Mouse (Mus musculus) lung, embryonic 14.5 days (tissue): ENCODE measurements at regions not wholly inside any gene's neighbourhood (a gene's known extent, or its start where the extent isn't known, plus 50 kb on each side); places are given as distances from the start of the nearest gene placed in this dataset.

Source experiments
- ATAC-seq: fragments of 200-750 bp; cut with Nextera tagmentation; 2 replicates; pipeline ENCODE4 v1.8.0; 2017; ENCODE audit warnings: mild to moderate bottlenecking, moderate TSS enrichment, moderate library complexity; ENCODE audit not compliant: insufficient read depth
- DNase-seq: peaks from one replicate; pipeline ENCODE4 v3.0.0-alpha.2; 2015
- H3K27ac ChIP-seq: fragments of 300-500 bp; sonication (generic); 2 replicates; pipeline ENCODE4 v1.5.1; 2014; ENCODE audit warnings: low read depth, mild to moderate bottlenecking, moderate library complexity
- H3K27me3 ChIP-seq: fragments of 300-500 bp; sonication (generic); 2 replicates; pipeline ENCODE4 v1.6.1; 2014; ENCODE audit warnings: low read length, control low read depth; ENCODE audit not compliant: insufficient read depth
- H3K36me3 ChIP-seq: fragments of 300-500 bp; sonication (generic); 2 replicates; pipeline ENCODE4 v1.6.1; 2014; ENCODE audit warnings: control low read depth; ENCODE audit not compliant: insufficient read depth
- H3K4me1 ChIP-seq: fragments of 300-500 bp; sonication (generic); 2 replicates; pipeline ENCODE4 v1.6.1; 2014; ENCODE audit warnings: antibody characterized with exemption, control low read depth; ENCODE audit not compliant: insufficient read depth
- H3K4me2 ChIP-seq: fragments of 300-500 bp; sonication (generic); 2 replicates; pipeline ENCODE4 v1.6.1; 2014; ENCODE audit warnings: mild to moderate bottlenecking
- H3K4me3 ChIP-seq: fragments of 300-500 bp; sonication (generic); 2 replicates; pipeline ENCODE4 v1.5.1; 2014; ENCODE audit warnings: low read depth, low read length
- H3K9ac ChIP-seq: fragments of 300-500 bp; sonication (generic); 2 replicates; pipeline ENCODE4 v1.6.1; 2014
- H3K9me3 ChIP-seq: fragments of 300-500 bp; sonication (generic); 2 replicates; pipeline ENCODE4 v1.6.1; 2016; ENCODE audit warnings: low read depth, low read length, control low read depth
- CTCF ChIP-seq: IDR thresholded peaks from 2 replicates; pipeline ENCODE4 v1.5.1; 2016; ENCODE audit warnings: antibody characterized with exemption, low read depth
- WGBS: fragments of 180-500 bp; shearing (Covaris S2); extraction: QIAGEN DNeasy Blood & Tissue Kit; methylation state at CpG from one replicate; pipeline ENCODE4 v1.1.7; 2014; 5-methylcytosine and 5-hydroxymethylcytosine counted together

DNA sequence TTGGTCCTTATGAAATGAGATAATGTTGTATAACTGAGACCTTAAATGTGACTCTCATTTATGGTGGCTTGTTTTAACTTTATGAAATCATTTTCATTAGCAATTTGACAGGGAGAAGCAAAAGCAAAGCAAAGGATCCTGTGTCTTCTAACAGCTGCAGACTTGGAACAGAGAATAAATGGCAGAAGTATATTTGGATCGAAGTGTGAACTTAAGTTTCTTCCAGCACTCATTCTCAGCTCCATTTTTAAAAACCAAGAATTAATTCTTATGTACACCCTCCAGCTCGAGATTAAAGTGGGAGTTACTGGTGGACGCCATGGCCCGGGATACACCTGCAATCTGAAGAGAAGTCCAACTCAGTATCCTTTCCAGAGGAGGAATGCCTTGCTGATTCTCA lies 1026.0 kb upstream of the Gm7489 start:
- Histone ChIP-seq H3K4me2 (no peak overlapping the region), H3K36me3 (no peaks in the 10 kb centered on the region), H3K9ac (no peak overlapping the region), H3K27me3 (no peaks in the 10 kb centered on the region), H3K27ac (no peak overlapping the region), H3K4me3 (no peak overlapping the region), H3K4me1 (no peaks in the 10 kb centered on the region), H3K9me3 (no peaks in the 10 kb centered on the region)
- DNase-seq = no peak
- no peak for ATAC-seq
- no peak for TF ChIP-seq CTCF
- WGBS = 80% methylated on average over 4 of the region's 4 CpGs

DNA sequence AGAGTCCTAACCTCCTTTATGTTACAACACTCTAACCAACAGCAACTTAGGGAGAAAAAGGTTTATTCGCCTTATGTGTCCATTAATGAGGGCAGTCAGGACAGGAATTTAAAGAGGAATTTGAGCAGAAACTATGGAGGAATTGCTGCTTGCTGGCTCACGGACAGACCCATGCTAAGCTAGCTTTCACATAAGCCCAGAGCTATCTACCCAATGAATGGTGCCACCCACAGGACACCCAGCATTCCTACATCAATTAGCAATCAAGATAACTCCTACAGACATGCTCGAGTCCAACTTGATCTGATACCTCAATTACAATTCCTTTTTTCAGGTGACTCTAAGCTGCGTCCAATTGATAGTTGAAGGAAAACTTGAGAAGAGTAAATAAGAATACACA lies 1021.2 kb upstream of the Gm7489 start:
- Histone ChIP-seq H3K27ac (no peak overlapping the region), H3K4me2 (no peak overlapping the region), H3K27me3 (no peaks in the 10 kb centered on the region), H3K9ac (no peak overlapping the region), H3K9me3 (no peaks in the 10 kb centered on the region), H3K4me3 (no peak overlapping the region), H3K36me3 (no peaks in the 10 kb centered on the region), H3K4me1 (no peaks in the 10 kb centered on the region)
- WGBS = 86% methylated on average over 4 of the region's 4 CpGs
- peak; percentile 13; the same call in 1 of the 2 replicates for TF ChIP-seq CTCF
- DNase-seq (no peak), ATAC-seq (no peak)

DNA sequence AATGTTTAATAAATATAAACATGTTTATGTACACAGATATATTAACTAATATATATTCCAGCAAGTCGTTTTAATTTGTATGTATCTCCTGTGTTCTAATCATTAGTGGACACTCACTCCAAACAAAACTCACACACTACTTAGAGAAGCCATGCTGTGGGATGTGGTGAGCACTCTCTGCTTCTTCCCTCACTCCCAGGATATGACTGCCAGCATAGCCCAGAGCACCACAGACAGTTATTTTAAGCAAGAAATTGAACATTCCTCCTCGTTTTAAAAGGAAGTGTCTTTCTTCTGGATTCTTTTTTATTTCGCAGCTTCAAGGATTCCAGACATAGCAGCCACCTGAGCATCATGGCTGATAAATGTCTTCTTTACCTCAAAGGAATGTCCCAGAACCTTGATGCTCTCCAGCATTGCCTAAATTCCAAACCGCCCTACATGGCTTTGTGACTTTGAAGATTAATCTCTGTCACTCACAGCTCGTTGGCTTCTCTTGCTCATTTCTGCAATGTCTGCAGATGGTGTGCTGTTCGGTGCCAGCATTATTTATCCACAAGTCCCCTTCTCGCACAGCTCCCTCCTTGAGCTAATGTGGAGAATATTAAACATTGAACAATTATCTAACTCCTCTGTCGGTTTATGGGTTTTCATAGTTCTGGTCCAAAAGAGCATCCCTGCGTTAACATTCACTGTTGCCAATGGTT lies 992.3 kb upstream of the Gm7489 start:
- H3K4me1 ChIP-seq = no peaks in the 10 kb centered on the region
- 55% methylated on average over 9 of the region's 9 CpGs for WGBS
- H3K36me3 ChIP-seq = no peaks in the 10 kb centered on the region
- H3K9me3 ChIP-seq = no peaks in the 10 kb centered on the region
- ATAC-seq (no peak), DNase-seq (peak; percentile 16)
- H3K4me2 ChIP-seq = no peak overlapping the region
- H3K27me3 ChIP-seq = no peaks in the 10 kb centered on the region
- H3K4me3 ChIP-seq = no peak overlapping the region
- H3K9ac ChIP-seq = no peak overlapping the region
- H3K27ac ChIP-seq = no peak overlapping the region
- TF ChIP-seq CTCF = no peak

DNA sequence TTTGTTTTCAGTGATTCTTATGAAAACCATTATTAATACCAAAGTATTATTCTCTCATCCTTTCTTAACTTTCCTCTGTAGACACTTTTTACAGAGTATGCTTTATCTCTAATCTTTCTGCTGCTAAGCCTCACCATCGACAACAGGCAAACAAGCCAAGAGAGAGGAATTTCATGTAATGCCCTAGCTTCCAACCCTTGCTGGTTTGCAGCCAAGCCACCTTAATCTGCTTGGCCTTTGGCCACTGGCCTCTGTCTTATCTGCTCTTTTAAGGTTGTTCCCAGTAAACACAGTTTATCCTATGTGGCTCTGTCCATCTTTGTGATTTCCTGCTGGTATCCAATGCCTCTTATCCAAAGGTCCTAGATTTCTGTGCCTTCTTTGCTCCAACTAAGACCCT lies 986.6 kb upstream of the Gm7489 start:
- no peak for ATAC-seq

DNA sequence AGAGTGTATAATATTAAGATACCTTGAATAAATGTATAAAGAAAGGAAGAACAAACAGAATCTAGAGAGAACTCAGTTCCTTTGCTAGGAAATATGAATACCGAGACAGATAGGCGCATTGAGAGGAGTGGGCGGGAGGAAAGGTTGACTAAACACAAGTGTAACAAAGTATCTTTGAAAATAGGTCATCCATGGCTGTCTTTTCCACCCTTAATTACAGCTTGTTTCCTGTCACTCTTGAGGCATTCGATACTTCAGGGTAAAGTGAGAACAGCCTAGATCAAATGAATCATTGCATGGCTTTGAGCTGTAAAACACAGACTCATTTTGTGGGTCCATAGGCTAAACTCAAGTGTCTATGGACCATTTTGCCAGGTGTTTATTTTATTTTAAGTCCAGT lies 985.3 kb upstream of the Gm7489 start:
- Histone ChIP-seq H3K27me3 (no peaks in the 10 kb centered on the region), H3K9me3 (no peaks in the 10 kb centered on the region), H3K4me1 (no peaks in the 10 kb centered on the region), H3K4me2 (no peak overlapping the region), H3K27ac (no peak overlapping the region), H3K4me3 (no peak overlapping the region), H3K36me3 (no peaks in the 10 kb centered on the region), H3K9ac (no peak overlapping the region)
- no peak for DNase-seq
- TF ChIP-seq CTCF = no peak
- ATAC-seq = no peak
- 82% methylated on average over 4 of the region's 4 CpGs for WGBS

More for the DNA sequence above, 986.6 kb upstream of the Gm7489 start:
- Histone ChIP-seq H3K27ac (no peak overlapping the region), H3K4me2 (no peak overlapping the region), H3K4me1 (no peaks in the 10 kb centered on the region), H3K36me3 (no peaks in the 10 kb centered on the region), H3K27me3 (no peaks in the 10 kb centered on the region), H3K9ac (no peak overlapping the region), H3K9me3 (no peaks in the 10 kb centered on the region), H3K4me3 (no peak overlapping the region)
- TF ChIP-seq CTCF = no peak
- 30% methylated on average over 1 of the region's 1 CpGs for WGBS
- DNase-seq = no peak

DNA sequence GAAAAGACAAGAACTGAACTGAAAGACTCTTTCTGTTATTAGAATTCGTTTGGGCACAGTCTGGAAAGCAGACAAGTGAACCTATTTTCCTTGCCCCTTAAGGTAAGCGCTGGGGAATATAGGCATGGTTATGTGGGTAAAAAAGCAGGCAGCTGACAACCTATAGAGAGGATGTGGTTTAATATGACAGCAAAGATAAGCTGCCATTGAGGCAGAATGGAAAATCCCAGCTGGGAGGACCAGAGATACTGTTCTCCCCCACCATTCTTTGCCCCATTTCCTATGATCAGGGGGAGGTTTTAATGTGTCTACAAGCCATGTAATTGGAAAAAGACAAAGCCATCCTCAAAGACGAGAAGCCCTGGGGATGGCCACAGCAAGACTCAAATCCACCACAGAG lies 984.9 kb upstream of the Gm7489 start:
- Histone ChIP-seq H3K27me3 (no peaks in the 10 kb centered on the region), H3K4me1 (no peaks in the 10 kb centered on the region), H3K4me2 (no peak overlapping the region), H3K4me3 (no peak overlapping the region), H3K9me3 (no peaks in the 10 kb centered on the region), H3K27ac (no peak overlapping the region), H3K36me3 (no peaks in the 10 kb centered on the region), H3K9ac (no peak overlapping the region)
- 69% methylated on average over 3 of the region's 3 CpGs for WGBS
- ATAC-seq (no peak), DNase-seq (no peak)
- TF ChIP-seq CTCF = no peak

DNA sequence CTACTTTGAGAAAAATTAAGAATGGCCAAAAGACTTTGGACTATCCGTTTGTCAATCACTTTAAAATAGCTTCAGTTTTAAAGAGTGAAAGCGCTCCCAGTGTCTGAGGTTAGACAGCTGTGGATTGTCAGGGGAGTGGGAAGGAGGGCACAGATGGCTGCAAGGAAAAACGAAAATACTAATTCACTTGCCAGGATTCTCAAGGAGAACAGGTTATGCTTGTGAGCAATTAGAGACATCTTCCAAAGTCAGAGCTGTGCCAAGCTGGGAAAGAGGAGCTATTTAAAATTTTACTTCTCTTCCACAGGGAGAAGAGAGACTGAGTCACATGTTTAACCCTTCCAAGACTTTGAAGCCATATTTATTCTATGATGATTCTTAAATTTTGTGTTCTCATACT lies 979.5 kb upstream of the Gm7489 start:
- H3K4me2 ChIP-seq = no peak overlapping the region
- no peak overlapping the region for H3K27ac ChIP-seq
- WGBS = 73% methylated on average over 3 of the region's 3 CpGs
- H3K4me3 ChIP-seq = no peak overlapping the region
- H3K36me3 ChIP-seq = no peaks in the 10 kb centered on the region
- DNase-seq (no peak), ATAC-seq (no peak)
- TF ChIP-seq CTCF = no peak
- H3K9ac ChIP-seq = no peak overlapping the region
- no peaks in the 10 kb centered on the region for H3K4me1 ChIP-seq
- H3K9me3 ChIP-seq = no peaks in the 10 kb centered on the region
- H3K27me3 ChIP-seq = no peaks in the 10 kb centered on the region
